In genomic region chr9:14215171-14215782, GRCm38 (mm10) we compare ENCODE assay signal across 10 mouse cellular contexts. TPM values are rescaled to one million over a fixed set of nuclear protein-coding genes. Genes with fewer than 3 reads are reported as not detected.
A peak's percentile ranks its signal among the peaks of the same experiment; 100 is the strongest.
DNase-seq lines count a peak whose midpoint lies in the region; ATAC-seq and TF ChIP-seq lines count a peak whose summit lies in the region.
"Had no signal": no experiment of that assay in that cellular context is flagged by ENCODE, and none has a peak within 500 bp of the region (broad histone marks: within the 10 kb centered on the region; RNA-seq: fewer than 3 reads in every experiment).

No protein-coding gene starts in this region.

- H3K4me3 ChIP-seq in liver, embryonic 15.5 days (replicated peaks) = no peak overlapping the region
- H3K4me3 ChIP-seq in gastrocnemius, adult 2 months = no peak overlapping the region
- H3K4me3 ChIP-seq: heart, adult 2 months had no signal

- H3K36me3 ChIP-seq in liver, embryonic 15.5 days (replicated peaks) = no peaks in the 10 kb centered on the region

- H3K4me1 ChIP-seq in liver, embryonic 15.5 days (replicated peaks) = peaks cover 5% of the 10 kb centered on the region; the same call in 1 of the 2 replicates

- no peaks in the 10 kb centered on the region for H3K27me3 ChIP-seq in liver, embryonic 15.5 days

- 32% methylated on average over 5 of the region's 5 CpGs for WGBS in liver, embryonic 15.5 days (ENCODE audit: insufficient replicate concordance)

- TF ChIP-seq CTCF in gastrocnemius, adult 2 months (IDR thresholded peaks at IDR 0.05) = no peak

- intact Hi-C loops in gastrocnemius, adult 2 months (cut with DNase I) = no loop called here

- no peaks in the 10 kb centered on the region for H3K9me3 ChIP-seq in liver, embryonic 15.5 days (replicated peaks)

- H3K27ac ChIP-seq in liver, embryonic 15.5 days (replicated peaks) = peak overlapping the region; percentile 36; the same call in 1 of the 2 replicates
- no peak overlapping the region; the same call in 1 of the 2 replicates for H3K27ac ChIP-seq in gastrocnemius, adult 2 months
- H3K27ac ChIP-seq: heart, adult 2 months had no signal

- ATAC-seq in frontal cortex, adult (ENCODE audit: low TSS enrichment) = 0 out of 2 replicates have a peak, but pooled peaks have one; percentile 39
- ATAC-seq in liver, embryonic 15.5 days (ENCODE audit: insufficient read depth) = peak; percentile 58

- no peak for DNase-seq in frontal cortex, postnatal 25 days (ENCODE audit: low spot score in 2 of 2)
- DNase-seq in urinary bladder, postnatal 36 days (ENCODE audit: low spot score in 2 of 2) = peak; percentile 44 to 65
- no peak for DNase-seq in urinary bladder, postnatal 4 days (ENCODE audit: low spot score in 2 of 2)
- no peak for DNase-seq in thymus, postnatal 14 days
- no peak for DNase-seq in gastrocnemius, adult 2 months
- no peak for DNase-seq in cerebellum, postnatal 4 days (ENCODE audit: low spot score in 2 of 2)
- DNase-seq: heart, adult 2 months; thymus, postnatal 36 days had no signal

- H3K9ac ChIP-seq in liver, embryonic 15.5 days = no peak overlapping the region

- H3K4me2 ChIP-seq in liver, embryonic 15.5 days = no peak overlapping the region

RNA-seq across cellular contexts. Expression of gene Sesn3, which starts 59.6 kb away (rescaled TPM):
- 0.99 and 1.5 TPM in 2 replicates for polyA plus RNA-seq in liver, embryonic 15.5 days (2015; fragmentation: Nextera tagmentation; extraction: Ambion mirVana)
- 10 to 100 TPM; 16.6 to 27.7 TPM for total RNA-seq in gastrocnemius, adult 2 months (2021)

Comparison
In these comparisons a context has a peak if more than half of its experiments do, and no peak if none do; other contexts are left out.
1. DNase-seq: peak in urinary bladder, postnatal 36 days (2 of 2); none in frontal cortex, postnatal 25 days (0 of 2), urinary bladder, postnatal 4 days (0 of 2), thymus, postnatal 14 days (single experiment), gastrocnemius, adult 2 months (single experiment) and cerebellum, postnatal 4 days (0 of 2).